Mouse (Mus musculus) hindbrain, embryonic 14.5 days (tissue): ENCODE measurements at regions not wholly inside any gene's neighbourhood (a gene's known extent, or its start where the extent isn't known, plus 50 kb on each side); places are given as distances from the start of the nearest gene placed in this dataset.

Source experiments
- ATAC-seq: fragments of 200-750 bp; cut with Nextera tagmentation; 2 replicates; pipeline ENCODE4 v1.8.0; 2017; ENCODE audit warnings: moderate number of reproducible peaks, mild to moderate bottlenecking, moderate TSS enrichment, moderate library complexity; ENCODE audit not compliant: low FRiP score
- DNase-seq: peaks from one replicate; pipeline ENCODE4 v3.0.0-alpha.2; 2015; ENCODE audit warnings: low spot score
- H3K27ac ChIP-seq: fragments of 300-500 bp; sonication (generic); 2 replicates; pipeline ENCODE4 v1.5.1; 2014; ENCODE audit warnings: mild to moderate bottlenecking, moderate library complexity
- H3K27me3 ChIP-seq: fragments of 300-500 bp; sonication (generic); 2 replicates; pipeline ENCODE4 v1.6.1; 2014; ENCODE audit warnings: mild to moderate bottlenecking, low read length, mixed read lengths; ENCODE audit not compliant: control insufficient read depth, insufficient read depth
- H3K36me3 ChIP-seq: fragments of 300-500 bp; sonication (generic); replicated peaks from 2 replicates; pipeline ENCODE4 v1.6.1; 2014; ENCODE audit not compliant: control insufficient read depth, insufficient read depth
- H3K4me1 ChIP-seq: fragments of 300-500 bp; sonication (generic); replicated peaks from 2 replicates; pipeline ENCODE4 v1.6.1; 2014; ENCODE audit warnings: antibody characterized with exemption, low read length, mixed read lengths; ENCODE audit not compliant: control insufficient read depth, insufficient read depth
- H3K4me2 ChIP-seq: fragments of 300-500 bp; sonication (generic); replicated peaks from 2 replicates; pipeline ENCODE4 v1.6.1; 2014; ENCODE audit warnings: mild to moderate bottlenecking, moderate library complexity
- H3K4me3 ChIP-seq: fragments of 300-500 bp; sonication (generic); replicated peaks from 2 replicates; pipeline ENCODE4 v1.5.1; 2014; ENCODE audit warnings: mild to moderate bottlenecking, low read length
- H3K9ac ChIP-seq: fragments of 300-500 bp; sonication (generic); 2 replicates; pipeline ENCODE4 v1.6.1; 2014
- H3K9me3 ChIP-seq: fragments of 300-500 bp; sonication (generic); 2 replicates; pipeline ENCODE4 v1.6.1; 2016; ENCODE audit warnings: low read length; ENCODE audit not compliant: control insufficient read depth
- WGBS: fragments of 180-500 bp; shearing (Covaris S2); extraction: QIAGEN DNeasy Blood & Tissue Kit; methylation state at CpG from one replicate; pipeline ENCODE4 v1.1.7; 2014; 5-methylcytosine and 5-hydroxymethylcytosine counted together

DNA sequence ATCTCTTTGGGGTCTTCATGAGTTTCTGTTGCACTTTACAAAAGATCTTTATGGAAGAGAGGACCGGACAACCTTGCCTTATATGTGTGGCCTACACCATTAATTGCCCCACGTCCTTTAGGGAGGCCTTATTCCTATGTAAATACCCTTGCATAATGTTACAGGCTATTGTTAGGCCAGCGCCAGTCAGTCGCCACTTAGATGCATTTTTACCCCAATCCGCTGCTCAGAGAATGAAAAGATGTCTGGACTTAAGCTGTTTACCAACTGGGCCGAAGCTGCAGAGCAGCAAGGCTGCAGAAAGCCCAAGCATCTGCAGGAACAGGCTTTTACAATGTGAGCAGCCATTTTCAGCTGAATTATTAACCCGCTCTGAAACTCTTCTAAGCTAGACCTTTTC lies 79.5 kb upstream of the Otx2 start:
- 17% methylated on average over 7 of the region's 7 CpGs for WGBS
- no peak overlapping the region for H3K27ac ChIP-seq
- H3K9ac ChIP-seq = no peak overlapping the region
- peaks cover 28% of the 10 kb centered on the region for H3K4me1 ChIP-seq
- no peaks in the 10 kb centered on the region for H3K36me3 ChIP-seq
- no peak for ATAC-seq
- DNase-seq = no peak
- no peak overlapping the region for H3K4me3 ChIP-seq
- no peaks in the 10 kb centered on the region for H3K9me3 ChIP-seq
- no peak overlapping the region for H3K4me2 ChIP-seq
- H3K27me3 ChIP-seq = 0 out of 2 replicates have a peak, but pooled peaks cover 14% of the 10 kb centered on the region

GRCm38 (mm10) chr14:48752579-48752905 lies 78.9 kb upstream of the Otx2 start:
- no peak for ATAC-seq
- DNase-seq = no peak
- Histone ChIP-seq H3K4me1 (peaks cover 28% of the 10 kb centered on the region), H3K27ac (no peak overlapping the region), H3K9me3 (no peaks in the 10 kb centered on the region), H3K9ac (no peak overlapping the region), H3K27me3 (0 out of 2 replicates have a peak, but pooled peaks cover 14% of the 10 kb centered on the region), H3K36me3 (no peaks in the 10 kb centered on the region), H3K4me3 (no peak overlapping the region), H3K4me2 (peak overlapping the region; percentile 34)
- WGBS = 24% methylated on average over 8 of the region's 8 CpGs

- Histone ChIP-seq H3K27me3 (0 out of 2 replicates have a peak, but pooled peaks cover 14% of the 10 kb centered on the region), H3K36me3 (no peaks in the 10 kb centered on the region), H3K9me3 (no peaks in the 10 kb centered on the region), H3K4me1 (peaks cover 28% of the 10 kb centered on the region), H3K4me2 (peak overlapping the region; percentile 34), H3K4me3 (peak overlapping the region; percentile 16), H3K9ac (no peak overlapping the region), H3K27ac (no peak overlapping the region)
- no peak for ATAC-seq
- WGBS = 14% methylated on average over 18 of the region's 18 CpGs
- DNase-seq = no peak
Observed at GRCm38 (mm10) chr14:48751751-48752578, 78.3 kb upstream of the Otx2 start.

GRCm38 (mm10) chr14:48750994-48751393 lies 77.4 kb upstream of the Otx2 start:
- Histone ChIP-seq H3K36me3 (no peaks in the 10 kb centered on the region), H3K4me2 (no peak overlapping the region), H3K27ac (no peak overlapping the region), H3K27me3 (0 out of 2 replicates have a peak, but pooled peaks cover 14% of the 10 kb centered on the region), H3K9ac (no peak overlapping the region), H3K4me1 (peaks cover 28% of the 10 kb centered on the region), H3K4me3 (no peak overlapping the region), H3K9me3 (no peaks in the 10 kb centered on the region)
- DNase-seq (no peak), ATAC-seq (no peak)
- 13% methylated on average over 6 of the region's 6 CpGs for WGBS

GRCm38 (mm10) chr14:48748976-48749375 lies 75.4 kb upstream of the Otx2 start:
- no peak for ATAC-seq
- H3K4me1 ChIP-seq = peaks cover 24% of the 10 kb centered on the region
- H3K4me2 ChIP-seq = no peak overlapping the region
- H3K9ac ChIP-seq = no peak overlapping the region
- H3K27ac ChIP-seq = no peak overlapping the region
- no peaks in the 10 kb centered on the region for H3K36me3 ChIP-seq
- 94% methylated on average over 12 of the region's 12 CpGs for WGBS
- H3K9me3 ChIP-seq = no peaks in the 10 kb centered on the region
- DNase-seq = no peak
- H3K4me3 ChIP-seq = no peak overlapping the region
- 0 out of 2 replicates have a peak, but pooled peaks cover 14% of the 10 kb centered on the region for H3K27me3 ChIP-seq

GRCm38 (mm10) chr14:48747936-48748335 lies 74.3 kb upstream of the Otx2 start:
- Histone ChIP-seq H3K9me3 (no peaks in the 10 kb centered on the region), H3K4me2 (no peak overlapping the region), H3K4me1 (peaks cover 15% of the 10 kb centered on the region; the same call in 1 of the 2 replicates), H3K36me3 (no peaks in the 10 kb centered on the region), H3K9ac (no peak overlapping the region), H3K4me3 (no peak overlapping the region), H3K27ac (no peak overlapping the region), H3K27me3 (0 out of 2 replicates have a peak, but pooled peaks cover 11% of the 10 kb centered on the region)
- no peak for ATAC-seq
- WGBS = 86% methylated on average over 1 of the region's 1 CpGs
- no peak for DNase-seq

GRCm38 (mm10) chr14:48740942-48741602 lies 67.5 kb upstream of the Otx2 start:
- Histone ChIP-seq H3K4me1 (no peaks in the 10 kb centered on the region), H3K4me2 (no peak overlapping the region), H3K27ac (no peak overlapping the region), H3K36me3 (no peaks in the 10 kb centered on the region), H3K27me3 (peaks cover 2% of the 10 kb centered on the region; the same call in 1 of the 2 replicates), H3K4me3 (no peak overlapping the region), H3K9me3 (no peaks in the 10 kb centered on the region), H3K9ac (no peak overlapping the region)
- no peak for DNase-seq
- WGBS = 45% methylated on average over 7 of the region's 7 CpGs
- ATAC-seq = 0 out of 2 replicates have a peak, but pooled peaks have one; percentile 40

GRCm38 (mm10) chr14:48739121-48739520 lies 65.5 kb upstream of the Otx2 start:
- WGBS = 83% methylated on average over 4 of the region's 4 CpGs
- ATAC-seq = no peak
- Histone ChIP-seq H3K27ac (no peak overlapping the region), H3K36me3 (no peaks in the 10 kb centered on the region), H3K4me1 (no peaks in the 10 kb centered on the region), H3K27me3 (peaks cover 2% of the 10 kb centered on the region; the same call in 1 of the 2 replicates), H3K9me3 (no peaks in the 10 kb centered on the region), H3K4me2 (no peak overlapping the region), H3K9ac (no peak overlapping the region), H3K4me3 (no peak overlapping the region)
- DNase-seq = no peak

DNA sequence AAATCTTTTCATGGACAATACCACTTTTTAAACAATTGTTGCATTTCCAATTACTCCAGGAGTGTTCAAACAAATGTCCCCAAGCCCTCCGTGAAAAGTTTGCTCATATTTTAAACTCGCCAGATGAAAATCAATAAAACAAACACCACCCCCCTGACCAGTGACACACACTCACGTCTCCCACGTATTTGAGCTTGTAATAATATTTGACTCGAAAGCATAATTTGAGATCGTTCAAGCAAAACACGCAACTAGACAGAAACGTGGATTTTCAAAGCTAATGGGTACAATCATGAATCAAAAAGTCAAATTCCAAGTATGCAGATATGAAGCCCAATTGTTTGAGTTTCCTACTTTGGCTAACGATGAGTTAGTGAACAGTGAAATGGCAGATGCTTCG lies 65.0 kb upstream of the Otx2 start:
- Histone ChIP-seq H3K4me1 (no peaks in the 10 kb centered on the region), H3K4me2 (no peak overlapping the region), H3K27me3 (peaks cover 2% of the 10 kb centered on the region; the same call in 1 of the 2 replicates), H3K9me3 (no peaks in the 10 kb centered on the region), H3K36me3 (no peaks in the 10 kb centered on the region), H3K27ac (no peak overlapping the region), H3K9ac (no peak overlapping the region), H3K4me3 (no peak overlapping the region)
- ATAC-seq (no peak), DNase-seq (no peak)
- WGBS = 72% methylated on average over 10 of the region's 10 CpGs
